Mouse (Mus musculus) neutrophil, adult 83 days (primary cell): ENCODE data around the gene Tas2r119. TPM values are rescaled to one million over a fixed set of nuclear protein-coding genes. Genes with fewer than 3 reads are reported as not detected.

Source experiments
- total RNA-seq, 2 experiments: library from RNA; stranded (reverse); gene quantifications; one replicate each; pipeline ENCODE4 v1.2.4; 2023

Gene Tas2r119
- total RNA-seq = not detected

DNA sequence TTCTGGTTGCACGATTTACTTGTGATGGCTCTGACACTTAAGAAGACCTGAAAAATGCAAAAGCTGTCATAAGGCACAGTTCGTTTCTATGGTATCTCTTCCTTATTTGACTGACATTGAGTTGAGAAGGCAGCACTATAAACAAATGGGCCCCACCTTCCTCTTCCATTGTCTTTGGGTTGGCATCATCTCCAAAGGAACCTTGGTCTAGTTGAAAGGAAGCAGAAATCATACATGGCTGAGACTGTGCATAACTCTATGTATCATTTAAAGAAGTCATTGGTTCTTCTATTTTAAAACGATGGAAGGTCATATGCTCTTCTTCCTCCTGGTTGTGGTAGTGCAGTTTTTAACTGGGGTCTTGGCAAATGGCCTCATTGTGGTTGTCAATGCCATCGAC, at the start of gene Tas2r119:
TSS of gene Tas2r119 (plus strand) at position 301 of the 400 bp plus-strand sequence.

Other genes with a start within 250 kb of the Tas2r119 start
- gene Sema5a, start 67.5 kb downstream of the Tas2r119 start, total RNA-seq = under 1 TPM; 0.26 to 0.51 TPM